Mouse (Mus musculus) ovary, postnatal 14 days (tissue): Measurements from ENCODE around the gene F930015N05Rik.
A peak's percentile ranks its signal among the peaks of the same experiment; 100 is the strongest.

Experiments
- DNase-seq: peaks from one replicate; pipeline ENCODE4 v3.0.0; 2022; ENCODE audit warnings: low spot score

Gene F930015N05Rik

GRCm38 (mm10) chr11:64436412-64436727 is at the start of gene F930015N05Rik:
F930015N05Rik (minus strand) TSS chr11:64436653.
- DNase-seq: no peak

- no peak for DNase-seq
These were observed 45.0 kb upstream of the F930015N05Rik start for GRCm38 (mm10) chr11:64481445-64481844.

GRCm38 (mm10) chr11:64473679-64474078 is 37.2 kb upstream of the F930015N05Rik start:
- DNase-seq: no peak

DNA sequence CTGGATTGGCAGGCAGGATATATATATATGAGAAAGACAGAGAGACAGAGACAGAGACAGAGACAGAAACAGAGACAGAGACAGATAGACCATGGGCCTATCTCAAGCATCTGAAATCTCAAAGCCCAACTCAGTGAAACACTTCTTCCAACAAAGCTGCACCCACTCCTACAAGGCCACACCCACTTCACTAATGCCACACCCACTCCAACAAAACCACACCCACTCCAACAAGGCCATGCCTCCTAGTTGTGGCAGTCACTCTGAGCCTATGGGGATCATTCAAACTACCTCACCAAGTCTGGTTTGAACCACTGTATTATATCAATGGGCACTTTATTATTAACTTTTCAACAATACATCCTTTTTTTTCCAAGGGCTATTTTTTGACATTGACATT is 34.2 kb upstream of the F930015N05Rik start:
- no peak for DNase-seq

DNA sequence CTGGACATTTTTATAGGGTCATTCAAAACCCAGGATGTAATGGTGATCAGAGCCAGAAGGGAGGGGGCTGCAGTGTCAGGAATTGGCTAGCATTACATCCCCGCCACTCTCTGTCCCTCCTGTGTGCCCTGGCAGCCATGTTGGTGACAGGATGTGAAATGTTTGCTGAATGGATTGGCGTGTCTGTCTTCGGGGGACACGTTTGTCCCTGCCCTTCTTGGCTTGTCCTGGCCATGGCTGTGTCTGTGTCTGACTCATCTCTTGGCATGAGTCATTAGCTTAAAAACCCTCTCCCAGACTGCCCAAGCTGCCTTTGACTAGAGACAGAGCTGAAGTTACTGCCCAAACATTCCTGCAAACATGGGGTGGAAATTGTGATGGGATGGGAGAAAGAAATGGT is 32.3 kb upstream of the F930015N05Rik start:
- no peak for DNase-seq

- no peak for DNase-seq
These were observed 25.3 kb upstream of the F930015N05Rik start for GRCm38 (mm10) chr11:64461746-64462145.

GRCm38 (mm10) chr11:64448586-64449315 is 12.3 kb upstream of the F930015N05Rik start:
- DNase-seq: no peak

DNA sequence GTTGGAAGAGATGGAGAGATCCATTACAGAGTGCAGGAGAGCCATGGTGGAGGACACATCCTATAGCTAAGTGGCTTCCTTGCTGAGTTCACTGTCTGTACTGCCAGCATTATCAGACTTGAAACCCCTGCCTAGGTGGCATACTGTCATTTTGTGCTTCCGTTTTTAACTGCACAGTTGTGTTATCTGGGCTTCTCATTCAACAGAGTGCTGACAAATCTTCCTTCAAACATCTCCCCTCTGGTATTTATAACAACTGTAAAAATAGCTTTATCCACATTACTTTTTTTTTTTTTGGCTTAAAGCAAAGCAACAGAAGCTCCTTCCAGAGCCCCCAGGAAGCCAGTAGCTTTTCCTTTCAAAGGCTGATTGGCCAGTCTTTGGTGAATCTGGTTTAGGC is 8.8 kb upstream of the F930015N05Rik start:
- DNase-seq: no peak

GRCm38 (mm10) chr11:64442701-64443100 is 6.2 kb upstream of the F930015N05Rik start:
- no peak for DNase-seq

DNA sequence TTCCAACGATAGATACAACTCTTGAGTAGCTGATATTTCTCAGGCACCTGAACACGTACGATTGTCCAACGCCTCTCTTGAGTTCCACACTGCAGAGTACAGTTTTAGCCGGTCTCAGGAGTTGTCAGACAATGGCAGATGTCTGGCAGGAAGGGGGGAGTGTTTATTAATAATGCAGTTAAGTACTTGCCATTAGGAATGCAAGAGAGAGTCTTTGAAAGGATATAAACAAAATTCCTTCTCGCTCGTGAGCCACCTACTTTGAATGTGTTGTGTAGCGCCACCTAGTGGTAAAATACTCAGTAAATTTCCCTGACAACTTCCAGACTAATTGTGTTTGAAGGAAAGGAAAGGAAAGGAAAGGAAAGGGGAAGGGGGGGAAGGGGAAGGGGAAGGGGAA is 5.7 kb upstream of the F930015N05Rik start:
- DNase-seq: peak; percentile 52

DNA sequence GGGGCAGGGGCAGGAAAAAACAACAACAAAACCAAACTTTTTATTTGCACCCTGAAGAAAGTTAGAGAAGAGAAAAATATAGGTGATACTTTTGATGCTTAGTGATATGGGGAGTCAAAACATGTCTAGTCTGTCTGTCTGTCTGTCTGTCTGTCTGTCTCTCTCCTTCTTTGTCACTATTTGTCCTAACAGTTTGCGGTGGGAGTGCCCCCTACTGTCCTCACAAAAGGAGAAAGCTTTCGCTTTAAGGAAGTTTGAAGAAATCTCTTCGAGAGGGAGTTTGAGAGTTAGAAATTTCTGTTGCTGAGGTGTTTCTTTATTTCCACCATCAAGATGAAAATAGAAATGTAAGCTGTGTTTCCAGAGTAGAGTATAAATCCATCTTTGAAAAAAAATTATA is 2.5 kb upstream of the F930015N05Rik start:
- DNase-seq: no peak

DNA sequence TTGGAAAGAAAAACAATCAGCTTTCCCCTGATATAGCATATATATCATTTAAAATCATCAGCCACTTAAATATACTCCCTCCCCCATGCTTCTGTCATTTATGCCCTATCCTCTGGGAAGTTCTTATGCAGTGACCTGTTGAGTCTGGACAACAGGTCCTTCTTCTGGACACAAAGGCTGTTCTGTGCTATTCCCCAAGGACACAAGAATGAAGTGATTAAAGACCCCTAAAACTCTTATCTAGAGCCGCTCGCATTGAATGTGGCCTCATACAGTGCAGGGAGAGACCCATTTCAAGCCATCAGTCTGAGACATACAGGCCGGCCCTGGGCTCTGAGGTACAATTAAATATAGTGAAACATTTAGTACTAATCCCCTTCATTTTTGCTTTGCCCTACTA is 1.3 kb upstream of the F930015N05Rik start:
- no peak for DNase-seq

DNA sequence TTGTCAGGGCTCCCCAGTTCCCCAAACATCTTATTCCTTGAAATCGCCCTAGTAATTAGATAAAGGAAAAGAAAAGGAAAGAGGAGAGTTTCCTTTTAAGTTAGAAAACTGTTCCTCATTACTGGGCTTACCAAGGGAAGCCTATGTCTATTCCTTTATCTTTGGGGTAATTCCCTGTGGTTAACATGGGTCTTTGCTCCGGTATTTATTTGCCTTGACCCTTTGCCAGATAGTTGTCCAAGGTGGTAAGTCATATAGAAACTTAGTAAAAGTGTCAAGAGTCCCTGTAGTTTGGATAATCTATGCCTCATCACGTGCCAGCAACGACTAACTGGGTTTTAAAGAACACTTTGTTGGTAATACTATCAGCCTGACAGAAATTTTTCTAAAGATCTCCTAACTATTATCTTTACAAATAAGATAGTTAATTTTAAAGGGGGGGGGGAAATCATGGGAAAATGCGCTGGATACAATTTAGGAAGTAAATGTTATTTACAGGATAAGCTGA is 392 bp upstream of the F930015N05Rik start:
- DNase-seq: no peak

DNA sequence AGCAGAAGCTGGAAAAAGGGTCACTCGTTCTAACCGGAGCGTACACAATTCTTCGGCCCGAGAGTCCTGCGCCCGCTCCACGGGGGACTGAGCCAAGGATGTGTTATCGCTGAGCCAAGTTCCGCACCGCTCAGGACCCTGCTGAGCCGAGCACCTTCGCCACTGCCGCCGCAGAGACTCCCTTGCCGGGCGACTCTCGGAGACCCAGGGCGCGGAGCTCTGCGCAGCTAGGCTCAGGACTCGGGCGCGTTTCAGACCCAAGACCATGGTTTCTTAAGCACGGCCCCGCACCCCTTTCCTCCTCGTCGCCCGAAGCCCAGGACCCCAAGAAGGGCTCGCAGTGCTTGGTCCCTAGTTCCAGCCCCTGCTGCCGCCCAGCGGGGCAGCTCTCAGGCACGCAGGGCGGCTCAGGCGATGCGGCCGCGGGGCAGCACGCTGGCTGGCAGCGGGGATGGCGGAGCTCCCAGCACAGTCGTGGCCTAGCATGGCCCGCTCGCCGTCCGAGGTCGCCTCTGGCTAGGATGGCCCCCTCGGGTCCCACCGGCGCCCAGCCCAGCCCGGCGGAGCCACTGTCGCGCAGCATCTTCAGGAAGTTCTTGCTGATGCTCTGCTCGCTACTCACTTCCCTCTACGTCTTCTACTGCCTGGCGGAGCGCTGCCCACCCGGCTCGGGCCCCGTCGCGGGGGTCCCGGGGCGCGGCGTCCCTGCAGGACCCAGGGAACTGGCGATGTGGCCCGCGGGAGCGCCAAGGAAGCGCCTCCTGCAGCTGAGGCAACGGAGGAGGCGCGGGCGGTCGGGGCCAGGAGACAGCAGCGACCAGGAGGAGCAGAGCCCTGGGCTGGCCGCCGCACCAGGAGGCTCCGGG is 674 bp downstream of the F930015N05Rik start:
- DNase-seq: peak; percentile 27

DNA sequence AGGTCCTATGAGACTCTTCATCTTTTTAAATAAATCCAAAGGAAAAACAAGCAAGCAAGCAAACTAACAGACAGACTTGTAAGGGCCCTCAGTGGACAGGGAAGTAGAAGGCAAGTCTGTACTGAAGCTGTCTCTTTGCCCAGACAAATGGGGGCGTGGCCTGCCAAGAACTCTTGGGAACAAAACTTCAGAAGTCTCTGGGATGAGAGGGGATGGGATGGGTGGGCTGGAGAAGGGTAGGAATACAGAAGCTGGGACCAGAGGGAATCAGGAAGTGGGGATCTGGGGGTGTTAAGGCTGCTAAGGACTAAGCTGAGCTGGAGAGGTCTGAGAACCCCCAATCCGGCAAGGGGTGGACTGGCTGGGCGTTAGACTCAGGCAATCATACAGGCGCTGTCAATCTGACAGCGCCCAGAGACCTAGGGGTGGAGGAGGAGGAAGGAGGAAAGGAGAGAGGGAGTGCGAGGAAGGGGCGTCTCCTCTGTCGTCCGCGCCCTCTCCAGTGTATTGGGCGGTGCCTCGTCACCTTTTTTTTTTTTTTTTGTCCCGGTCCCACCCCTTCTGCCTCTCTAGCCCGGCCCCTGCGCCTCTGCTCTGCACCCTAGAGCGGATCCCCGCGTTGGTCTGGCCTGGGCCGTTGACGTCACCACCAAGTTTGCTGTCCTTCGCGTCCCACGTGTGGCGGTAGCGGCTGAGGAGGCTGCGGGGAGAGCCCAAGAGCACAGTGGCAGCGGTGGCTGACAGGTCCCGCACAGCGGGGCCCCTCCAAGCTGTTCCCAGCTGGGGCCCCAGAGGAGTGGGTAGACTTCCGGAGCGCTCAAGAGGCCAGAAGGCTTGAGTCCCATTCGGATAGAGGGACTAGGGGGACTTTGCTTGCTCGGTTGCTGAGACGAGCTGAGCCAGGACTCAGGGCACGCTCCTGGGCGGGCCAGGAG is 1.6 kb downstream of the F930015N05Rik start, which contains the start of gene Hs3st3a1:
Hs3st3a1 (plus strand) TSS at position 722 of the 935 bp plus-strand sequence.
- DNase-seq: peak; percentile 35

GRCm38 (mm10) chr11:64418969-64419368 is 17.5 kb downstream of the F930015N05Rik start:
- DNase-seq: no peak

DNA sequence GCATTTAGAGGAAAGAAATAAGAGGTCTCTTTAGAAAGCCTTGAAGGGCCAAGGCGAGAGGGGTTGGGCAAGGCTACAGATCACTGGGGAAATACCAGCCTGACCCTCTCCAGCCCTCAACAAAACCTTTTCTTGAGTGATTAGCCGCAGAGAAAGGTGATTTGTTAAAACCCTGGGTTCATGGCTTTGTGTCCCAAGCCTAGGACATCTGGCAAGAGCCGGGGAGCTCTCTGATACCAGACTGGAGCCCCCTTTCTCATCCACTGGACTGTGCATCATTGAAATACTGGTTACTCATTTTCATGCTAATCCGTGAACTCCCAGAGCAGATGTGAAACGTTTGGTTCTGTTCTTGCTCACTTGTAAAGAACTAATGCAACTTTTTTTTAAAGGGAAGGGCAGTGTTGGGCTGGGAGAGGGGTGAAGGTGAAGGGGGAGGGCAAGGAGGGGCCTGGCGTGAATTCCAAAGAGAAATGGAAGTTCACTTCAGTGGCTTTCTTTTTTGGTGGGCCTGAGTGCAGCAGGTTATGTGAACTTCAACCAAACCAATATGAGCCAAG is 35.8 kb downstream of the F930015N05Rik start:
- no peak for DNase-seq

DNA sequence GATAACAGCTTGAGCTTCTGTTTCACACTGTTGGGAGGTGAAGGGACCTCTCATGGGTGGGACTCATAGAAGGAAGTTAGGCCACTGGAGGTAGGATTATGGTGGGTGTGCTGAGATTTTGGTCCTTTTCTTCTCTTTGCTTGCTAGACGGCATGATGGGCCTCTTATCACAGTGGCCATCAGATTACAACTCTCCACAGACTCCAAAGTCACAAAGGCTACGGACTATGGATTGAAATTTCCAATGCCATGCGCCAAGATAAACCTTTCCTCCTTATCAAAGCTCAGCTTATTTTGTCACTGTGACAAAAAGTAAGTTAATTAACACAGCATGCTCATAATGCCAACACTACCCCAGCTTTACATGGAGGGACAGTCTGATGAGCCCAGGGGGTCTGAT is 38.8 kb downstream of the F930015N05Rik start:
- DNase-seq: no peak

GRCm38 (mm10) chr11:64396949-64397348 is 39.5 kb downstream of the F930015N05Rik start:
- no peak for DNase-seq

DNA sequence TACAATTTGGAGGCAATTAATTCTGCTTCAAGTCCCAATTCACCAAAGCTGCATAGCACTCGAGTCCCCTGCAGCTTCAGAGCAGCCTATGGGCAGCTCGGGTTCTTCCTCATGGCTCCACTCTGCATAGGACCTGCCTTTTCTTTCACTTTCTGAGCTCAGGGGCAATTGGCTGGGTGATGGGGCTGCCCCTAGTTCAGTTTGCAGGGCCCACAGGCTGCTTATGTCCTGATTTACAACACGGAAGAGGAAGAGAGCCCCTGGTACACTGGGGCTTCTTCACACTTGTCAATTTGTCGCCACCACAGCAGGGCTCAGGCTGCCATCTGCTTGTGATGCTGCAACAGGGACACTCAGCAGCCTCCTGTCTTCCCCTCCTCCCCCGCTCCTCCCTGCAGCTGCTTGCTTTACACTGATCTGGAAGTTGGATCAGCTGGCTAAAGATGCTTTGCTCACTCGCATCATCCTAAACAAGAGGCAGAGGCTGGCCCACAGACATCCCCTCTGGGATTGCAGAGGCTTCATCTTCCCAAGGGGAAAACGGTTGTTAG is 40.0 kb downstream of the F930015N05Rik start:
- peak; percentile 0 for DNase-seq

DNA sequence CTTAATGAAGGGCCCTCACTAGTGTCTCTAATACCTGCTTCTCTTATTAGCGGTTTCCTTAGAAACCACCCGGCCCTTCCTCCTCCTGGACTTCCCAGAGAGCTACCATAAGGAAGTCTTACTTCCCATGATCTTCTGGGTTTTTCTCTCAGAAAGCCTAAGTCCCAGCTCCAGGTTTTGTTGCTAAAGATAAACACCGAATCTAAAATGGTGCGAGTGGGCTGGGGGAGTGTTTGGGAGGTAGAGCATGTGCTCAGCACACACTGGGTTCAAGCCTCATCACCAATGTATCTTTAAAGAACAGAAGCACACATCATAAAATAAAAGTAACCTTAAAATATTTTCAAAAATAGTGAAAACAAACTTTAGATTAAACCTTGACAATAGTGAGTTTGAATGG is 50.1 kb downstream of the F930015N05Rik start:
- no peak for DNase-seq
